Mouse (Mus musculus) right cerebral cortex, adult 18-20 months (tissue): ENCODE results near the gene Fbxo33.
"Not testable (repeated sequence)": the region's sequence is repeated elsewhere in the genome, so short reads cannot be mapped to it uniquely, and the experiment has no call there.

Experiments used
- DNase-seq: peaks from one replicate; pipeline ENCODE4 v3.0.0; 2022; ENCODE audit warnings: mixed read lengths

The Fbxo33 gene

DNA sequence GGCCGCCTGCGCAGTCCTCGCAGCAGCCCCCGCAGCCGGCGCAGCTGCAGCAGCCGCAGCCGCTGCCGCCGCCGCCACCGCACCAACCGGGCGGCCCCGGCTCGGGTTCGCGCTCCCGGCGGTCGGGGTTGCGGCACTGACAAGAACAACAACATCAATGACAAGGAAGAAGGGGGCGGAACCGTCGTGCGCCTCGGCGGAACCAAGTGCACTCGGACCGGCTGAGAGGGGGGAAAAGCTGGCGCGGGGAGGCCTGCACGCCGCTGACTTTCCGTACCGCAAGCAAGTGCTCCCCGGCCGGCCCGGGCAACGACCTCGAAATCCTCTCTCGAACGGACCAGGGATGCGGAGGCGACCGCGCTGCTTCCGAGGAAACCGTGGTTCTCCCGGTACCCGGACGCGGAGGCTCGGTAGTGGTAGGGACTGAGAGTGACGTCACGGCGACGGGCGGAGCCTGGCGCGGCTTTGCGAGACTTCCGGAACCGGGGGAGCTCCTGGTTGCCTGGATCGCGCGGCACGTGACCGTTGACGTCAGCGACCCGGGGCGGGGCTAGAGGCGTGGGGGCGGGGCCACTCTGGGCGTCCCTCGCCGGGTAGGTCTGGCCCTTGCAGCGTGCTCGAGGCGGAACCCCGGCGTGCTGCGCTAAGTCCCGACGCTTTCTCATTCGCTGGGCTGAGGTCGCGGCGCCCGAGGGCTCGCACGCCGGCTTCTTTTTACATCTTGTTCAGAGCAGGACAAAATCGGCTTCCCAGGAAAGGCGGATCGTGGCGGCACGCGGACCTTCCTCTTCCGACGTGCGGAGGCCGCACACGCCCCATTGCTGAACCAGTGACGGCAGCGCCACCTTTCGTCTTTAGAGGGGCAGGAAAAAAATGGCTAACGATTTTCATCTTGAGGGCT, at the start of gene Fbxo33:
Gene Fbxo33, minus strand, starts transcription at position 401 of the 901 bp plus-strand sequence.
- peak; percentile 97 for DNase-seq

DNA sequence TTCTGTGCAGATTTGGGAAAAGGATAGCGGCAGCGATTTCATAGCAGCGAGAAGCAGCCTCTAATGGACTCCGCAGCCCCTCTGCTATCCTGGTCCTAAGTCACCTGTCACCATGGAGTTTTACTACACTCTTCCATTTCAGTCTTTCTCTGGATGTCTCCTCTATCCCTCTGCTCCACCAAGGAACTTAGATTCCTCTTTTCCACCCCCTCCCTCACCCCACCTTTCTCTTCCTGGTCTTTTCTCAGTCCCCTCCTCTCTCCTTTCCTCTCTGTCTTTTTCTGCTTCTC, 46.4 kb upstream of the Fbxo33 start:
- no peak for DNase-seq

DNA sequence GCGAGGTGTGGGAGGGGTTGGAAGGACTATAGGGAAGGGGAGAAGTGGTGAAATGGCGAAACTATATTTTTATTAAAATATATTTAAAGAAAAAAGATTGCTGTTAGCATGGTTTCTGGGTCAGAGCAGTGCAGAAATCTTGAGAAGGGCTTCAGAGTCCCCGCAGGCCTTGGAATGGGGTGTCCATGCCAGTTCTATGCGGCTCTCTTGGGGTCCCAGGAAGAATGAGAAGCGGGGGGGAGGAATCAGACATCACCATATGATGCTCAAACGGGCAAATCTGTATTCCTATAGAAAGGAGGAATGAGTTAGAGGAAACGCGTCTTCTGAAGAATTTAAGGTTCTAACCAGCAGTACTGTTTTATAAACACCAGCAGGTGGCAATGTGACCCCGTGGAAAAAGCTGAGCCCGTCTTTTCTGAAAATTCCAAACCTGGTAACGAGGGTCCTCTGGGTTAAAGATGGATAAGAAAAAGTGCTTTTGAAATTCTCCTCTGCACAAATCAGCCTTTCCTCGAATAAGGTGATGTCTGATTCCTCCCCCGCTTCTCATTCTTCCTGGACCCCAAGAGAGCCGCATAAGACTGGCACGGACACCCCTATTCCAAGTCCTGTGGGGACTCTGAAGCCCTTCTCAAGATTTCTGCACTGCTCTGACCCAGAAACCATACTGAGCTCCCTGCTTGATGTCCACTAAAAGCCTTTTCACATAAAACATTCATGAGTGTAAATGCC, 45.8 kb upstream of the Fbxo33 start:
- DNase-seq, result peak; percentile 53

DNA sequence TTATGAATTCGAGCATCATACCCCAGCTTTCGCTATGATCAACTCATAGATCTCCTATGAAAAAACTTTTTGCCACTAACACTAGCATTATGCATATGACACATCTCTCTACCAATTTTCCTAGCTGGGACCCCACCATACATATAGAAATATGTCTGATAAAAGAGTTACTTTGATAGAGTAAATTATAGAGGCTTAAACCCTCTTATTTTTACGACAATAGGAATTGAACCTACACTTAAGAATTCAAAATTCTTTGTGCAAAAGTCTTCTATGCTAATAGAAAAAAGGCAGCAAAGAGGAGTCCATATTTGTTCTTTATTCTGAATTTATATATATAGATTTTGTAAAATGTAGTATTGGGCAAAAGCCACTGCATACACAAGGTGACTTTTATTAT, 43.3 kb upstream of the Fbxo33 start:
- DNase-seq, result no peak

DNA sequence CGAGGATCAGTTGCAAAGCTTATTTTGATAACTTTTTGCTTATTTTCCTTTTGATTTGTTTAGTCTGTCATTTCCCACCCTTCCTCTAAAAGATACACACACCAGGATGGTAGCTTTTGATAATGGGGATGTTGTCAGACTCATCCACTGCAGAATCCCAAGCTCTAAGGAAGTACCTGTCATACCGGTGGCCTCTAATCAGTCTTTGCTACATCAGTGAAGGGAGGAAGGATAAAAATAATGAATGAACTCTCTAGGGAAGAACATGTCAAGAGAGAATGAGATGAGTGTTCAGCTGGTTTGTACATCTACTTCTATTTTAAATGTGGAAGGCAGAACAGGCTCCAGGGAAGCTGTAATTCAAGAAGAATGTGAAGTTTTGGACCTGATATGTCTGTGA, 41.3 kb upstream of the Fbxo33 start:
- DNase-seq, result no peak

DNA sequence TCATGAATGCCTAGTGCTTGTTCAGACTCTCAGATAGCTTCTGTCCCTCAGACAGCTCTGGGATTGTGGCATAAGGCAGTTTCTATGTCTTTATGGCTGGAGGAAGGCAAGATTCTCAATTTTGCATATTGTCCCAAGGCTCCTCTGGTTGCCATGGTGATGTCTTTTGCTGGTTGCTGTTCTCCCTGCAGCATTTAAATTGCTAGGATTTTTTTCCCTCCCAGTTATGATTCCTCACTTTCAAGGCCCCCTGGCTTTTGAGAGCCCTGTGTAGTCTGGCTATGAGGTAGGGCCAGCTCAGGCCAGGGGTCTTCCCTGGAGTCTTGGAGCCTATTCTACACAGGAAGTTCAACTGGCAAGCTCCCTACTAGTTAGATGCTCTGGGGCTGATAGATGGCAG, 40.8 kb upstream of the Fbxo33 start:
- peak; percentile 68 for DNase-seq

DNA sequence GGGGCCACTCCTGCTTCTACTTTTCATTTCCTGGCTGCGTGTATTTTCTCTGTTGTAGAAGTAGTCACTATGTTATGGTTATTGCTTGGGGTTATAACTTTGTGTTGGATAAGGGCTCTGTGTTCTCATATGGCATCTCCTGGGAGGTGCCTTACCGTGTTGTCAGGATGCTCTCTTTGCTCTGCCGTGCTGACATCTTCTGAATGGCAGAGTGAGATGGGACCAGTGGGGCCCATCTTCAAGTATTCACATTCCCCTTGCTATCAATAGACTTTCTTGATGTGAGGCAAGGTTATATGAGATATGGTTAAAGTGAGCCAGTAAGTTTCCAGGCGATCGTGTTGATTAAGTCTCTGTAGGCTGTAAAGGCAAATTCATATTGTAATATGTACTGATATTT, 39.5 kb upstream of the Fbxo33 start:
- DNase-seq, result no peak

DNA sequence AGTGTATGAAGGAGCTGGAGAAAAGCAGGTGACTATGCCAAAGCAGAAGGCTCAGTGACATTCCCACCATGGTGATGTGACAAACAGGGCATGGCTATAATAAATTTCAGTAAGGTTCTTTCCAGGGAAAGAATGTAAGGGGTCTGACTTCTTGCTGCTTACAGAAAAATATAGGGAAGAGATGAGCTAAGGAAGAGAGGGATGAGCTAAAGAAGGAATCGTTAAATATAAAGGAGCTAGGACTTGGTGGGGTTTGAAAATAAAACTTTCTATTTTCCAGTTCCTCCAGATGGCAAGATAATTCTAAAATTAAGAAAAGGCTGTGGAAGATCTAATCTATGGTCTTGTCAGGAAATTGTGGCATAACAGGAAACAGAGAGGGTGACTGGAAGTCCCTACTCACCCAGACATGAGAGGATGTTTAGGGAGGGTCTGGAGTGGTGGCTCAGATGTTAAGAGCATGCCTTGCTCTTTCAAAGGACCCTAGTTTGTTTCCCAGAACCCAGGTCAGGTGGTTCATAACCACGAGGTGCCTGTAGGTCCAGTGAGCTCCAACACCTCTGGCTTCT, 30.8 kb upstream of the Fbxo33 start:
- no peak for DNase-seq

DNA sequence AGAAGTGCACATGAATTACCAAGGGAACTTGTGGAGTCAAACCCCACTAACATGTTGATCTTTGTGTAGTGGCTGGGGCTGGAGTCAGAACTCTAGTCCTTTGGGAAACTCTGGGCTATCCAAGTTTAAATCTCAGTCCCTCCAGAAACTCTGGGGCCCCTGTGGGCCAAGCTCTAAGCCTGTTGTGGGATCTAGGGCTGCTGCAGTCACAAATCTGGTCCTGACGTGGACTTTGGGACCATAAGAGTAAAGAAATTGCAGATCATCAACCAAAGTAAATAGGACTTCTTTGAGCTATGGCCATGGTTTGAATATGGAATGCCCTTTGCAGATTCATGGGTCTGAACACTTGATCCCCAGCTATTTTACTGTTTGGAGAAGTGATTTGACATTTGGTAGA, 29.4 kb upstream of the Fbxo33 start:
- DNase-seq, result no peak

DNA sequence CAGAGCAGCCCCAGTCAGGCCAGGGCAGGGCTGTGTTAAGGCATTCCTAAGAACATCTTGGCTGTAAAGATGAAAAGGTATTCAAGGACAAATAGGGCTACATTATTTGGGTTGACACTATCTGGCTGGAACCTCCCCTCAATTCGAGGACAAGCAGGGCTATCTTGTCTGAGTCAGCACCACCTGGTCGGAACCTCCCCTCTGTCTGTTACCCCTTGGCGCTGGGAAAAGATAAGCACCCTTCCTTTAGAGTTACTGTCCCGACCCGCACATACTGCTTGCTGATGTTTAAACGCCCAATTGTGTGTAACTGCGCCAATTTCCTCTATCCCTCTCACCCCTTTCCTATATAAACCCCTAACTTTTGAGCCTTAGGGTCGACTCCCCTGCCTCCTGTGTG, 21.5 kb upstream of the Fbxo33 start:
- DNase-seq, result not testable (repeated sequence)

DNA sequence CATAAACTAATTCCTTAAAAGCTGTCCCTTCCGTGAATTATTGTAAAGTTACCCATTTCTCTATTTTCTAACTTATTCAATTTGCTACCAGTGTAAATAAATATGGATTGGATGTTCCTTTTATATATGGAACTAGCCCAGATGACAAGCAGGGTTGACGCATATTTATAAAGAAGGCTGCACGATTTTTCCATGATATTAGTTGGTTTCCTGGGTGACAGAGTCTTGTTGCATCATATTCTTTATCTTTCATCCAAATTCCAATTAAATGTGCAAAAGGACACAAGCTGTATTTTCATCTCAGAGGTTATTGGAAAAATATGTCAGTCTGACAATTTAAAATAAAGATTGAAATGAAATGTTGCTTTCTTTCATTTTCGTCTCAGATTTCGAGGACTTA, 18.9 kb upstream of the Fbxo33 start:
- no peak for DNase-seq

DNA sequence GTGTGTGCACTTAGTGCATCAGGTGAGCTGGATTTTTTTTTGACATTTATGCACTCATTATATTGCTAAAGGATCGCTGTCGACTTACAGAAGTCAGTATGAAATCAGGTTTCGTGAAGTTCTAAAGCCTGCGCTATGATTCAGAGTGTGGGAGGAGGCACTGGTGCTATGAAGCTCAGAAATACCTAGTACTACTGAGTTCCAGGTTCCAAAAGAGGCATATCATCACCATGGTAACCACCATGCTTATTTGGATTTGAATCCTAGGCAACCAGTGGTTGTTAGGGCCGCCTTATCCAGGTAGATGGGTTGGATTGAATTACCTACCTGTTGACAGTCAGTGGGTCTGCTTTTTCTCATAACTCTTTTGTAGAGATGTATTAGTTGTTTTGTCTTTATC, 8.9 kb upstream of the Fbxo33 start:
- DNase-seq, result peak; percentile 69

DNA sequence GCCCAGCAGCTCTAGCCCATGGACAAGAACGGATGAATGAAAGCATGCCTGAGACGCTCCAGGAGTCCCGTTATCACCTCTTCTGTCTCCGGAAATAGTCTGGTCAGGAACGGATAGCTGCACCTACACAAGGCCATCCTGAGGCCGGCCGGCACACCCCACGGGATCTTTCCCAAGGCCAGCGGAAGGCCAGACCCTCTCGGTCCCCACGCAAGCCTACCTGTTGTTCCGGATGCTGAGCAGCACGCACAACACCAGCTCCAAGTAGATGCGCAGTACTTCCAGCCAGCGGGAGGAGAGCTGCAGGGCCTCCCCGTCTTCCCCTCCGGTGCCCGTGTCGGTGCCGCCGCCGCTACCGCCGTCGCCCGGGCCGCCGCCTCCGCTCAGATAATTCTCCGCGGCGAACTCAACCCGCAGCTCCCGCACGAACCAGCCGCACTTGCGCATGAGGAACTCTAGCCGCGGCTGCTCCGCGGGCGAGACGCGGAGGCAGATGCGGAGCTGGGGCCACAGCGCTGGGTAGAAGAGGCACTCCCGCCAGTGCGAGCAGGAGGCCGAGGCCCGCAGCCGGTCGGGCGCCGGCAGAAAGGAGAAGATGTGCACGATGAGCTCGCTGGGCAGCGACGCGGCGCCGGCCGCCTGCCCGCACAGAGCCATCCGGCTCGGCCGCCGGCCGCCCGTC, 744 bp downstream of the Fbxo33 start:
- peak; percentile 48 for DNase-seq

DNA sequence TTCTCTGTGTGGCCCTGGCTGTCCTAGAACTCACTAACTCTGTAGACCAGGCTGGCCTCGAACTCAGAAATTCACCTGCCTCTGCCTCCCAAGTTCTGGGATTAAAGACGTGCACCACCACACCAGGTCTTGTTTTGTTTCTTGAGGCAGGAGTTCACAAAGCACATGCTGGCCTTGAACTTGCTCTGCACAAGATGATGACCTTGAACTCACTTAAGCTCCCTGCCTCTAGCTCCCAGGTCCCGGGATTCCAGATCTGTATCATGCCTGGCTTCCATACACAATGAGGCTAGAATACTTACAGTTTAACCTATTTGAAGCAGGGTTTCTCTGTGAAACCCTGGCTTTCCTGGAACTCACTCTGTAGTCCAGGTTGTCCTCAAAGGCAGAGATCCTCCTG, 2.2 kb downstream of the Fbxo33 start:
- no peak for DNase-seq

DNA sequence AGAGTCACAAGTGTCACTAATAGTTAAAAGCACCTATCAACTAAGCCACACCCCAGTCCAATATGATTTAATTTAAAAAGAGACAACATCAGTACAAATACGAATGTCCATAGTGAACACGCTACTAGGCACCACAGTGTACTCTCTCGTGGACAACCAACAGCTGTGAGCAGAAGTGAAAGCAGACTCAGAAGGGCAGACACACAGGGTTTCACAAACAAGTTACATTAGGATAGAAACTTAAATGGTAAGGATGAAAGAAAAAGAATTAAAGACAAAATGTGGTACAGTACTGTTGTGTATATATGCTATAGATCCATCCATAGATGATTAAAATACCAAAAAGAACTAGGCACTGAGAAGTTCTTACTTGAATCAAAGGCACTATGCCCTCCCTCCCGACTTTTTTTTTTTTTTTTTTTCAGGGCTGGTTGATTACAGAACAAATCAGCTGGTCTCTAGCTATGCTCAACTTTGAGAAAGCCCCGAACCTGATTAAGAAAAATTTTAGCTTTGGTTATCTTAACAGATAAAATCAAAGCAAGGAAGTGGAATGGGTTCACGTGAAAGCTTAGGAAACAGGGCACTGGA, 2.8 kb downstream of the Fbxo33 start:
- DNase-seq, result no peak

DNA sequence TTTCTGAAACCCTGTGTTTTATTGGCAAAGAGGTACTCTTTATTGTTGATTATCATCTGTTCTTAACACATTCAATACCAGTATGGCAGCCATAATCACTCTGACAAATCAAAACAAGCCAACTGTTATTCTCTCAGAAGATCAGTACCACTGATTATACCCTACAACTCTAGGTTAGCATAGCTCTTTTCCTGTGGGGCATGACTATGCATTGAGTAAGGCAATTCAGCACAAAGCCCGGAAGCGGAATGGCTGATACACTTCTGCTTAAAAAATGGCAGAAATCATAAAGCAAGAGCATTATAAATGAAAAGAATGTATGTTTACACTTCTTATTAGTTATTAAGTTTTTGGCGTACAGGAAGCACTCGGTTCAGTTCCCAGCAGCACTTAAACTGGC, 3.3 kb downstream of the Fbxo33 start:
- DNase-seq, result no peak

DNA sequence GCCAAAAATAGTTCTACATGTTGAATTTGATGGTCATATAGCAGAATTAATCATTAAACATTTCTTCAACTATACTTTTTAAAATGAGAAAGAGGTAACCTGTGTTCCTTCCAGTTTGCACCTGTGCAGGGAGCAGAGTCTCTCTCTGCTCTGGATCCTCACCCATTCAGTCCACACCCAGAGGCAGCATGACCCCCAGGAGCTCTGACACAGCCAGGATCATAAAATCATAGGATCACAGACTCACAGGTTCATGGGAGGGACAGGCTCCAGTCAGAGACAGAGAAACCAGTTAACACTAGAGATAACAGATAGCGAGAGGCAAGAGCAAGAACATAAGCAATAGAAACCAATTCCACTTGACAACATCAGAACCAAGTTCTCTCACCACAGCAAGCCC, 11.7 kb downstream of the Fbxo33 start:
- no peak for DNase-seq

DNA sequence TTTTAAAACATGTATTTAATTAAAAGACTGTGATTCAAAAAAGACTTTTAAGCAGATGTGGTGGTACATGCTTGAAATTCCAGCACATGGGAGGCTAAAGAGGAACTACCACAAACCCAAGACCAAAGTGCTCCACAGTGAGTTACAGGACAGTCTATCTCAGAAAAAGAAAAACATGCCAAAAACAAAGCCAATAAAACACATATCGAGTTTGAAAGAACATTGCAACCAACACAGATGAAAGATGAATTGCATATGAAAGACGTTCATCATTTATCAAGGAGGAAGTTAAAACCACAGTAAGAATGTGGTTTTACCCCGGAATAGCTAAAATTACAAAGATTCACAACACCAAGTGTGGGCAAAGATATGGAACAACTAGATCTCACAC, 12.5 kb downstream of the Fbxo33 start:
- DNase-seq, result no peak

DNA sequence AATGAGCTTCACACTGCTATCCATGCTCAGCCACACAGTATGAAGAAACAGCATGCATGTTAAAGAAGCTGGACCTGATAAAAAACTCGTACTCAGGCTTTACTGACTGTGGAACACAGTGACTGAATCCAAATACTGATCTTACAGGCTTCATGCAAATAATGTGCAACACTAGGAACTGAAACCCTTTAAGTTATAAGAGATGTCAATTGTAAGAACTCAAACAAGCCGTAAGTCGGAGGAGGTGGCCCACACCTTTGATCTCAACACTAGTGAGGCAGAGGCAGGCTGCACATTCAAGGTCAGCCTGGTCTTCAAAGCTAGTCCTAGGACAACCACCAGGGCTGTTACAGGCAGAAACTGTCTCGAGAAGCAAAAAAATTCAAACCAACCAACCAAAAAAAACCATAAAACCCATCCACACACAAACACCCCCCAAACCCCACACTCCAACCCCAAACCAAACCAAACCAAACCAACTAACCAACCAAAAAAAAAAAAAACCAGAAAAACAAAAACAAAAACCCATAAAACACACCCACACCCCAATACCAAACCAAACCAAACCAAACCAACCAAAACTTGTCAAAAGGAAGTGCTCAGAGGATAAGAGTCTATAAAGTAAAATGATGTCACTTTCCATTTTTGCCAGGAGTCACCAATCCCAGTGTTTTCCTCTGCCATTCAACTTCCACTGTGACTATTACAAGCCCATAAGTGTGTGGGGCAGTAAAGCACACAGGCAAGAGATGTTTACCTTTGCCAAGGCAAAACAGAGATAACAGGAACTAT, 13.1 kb downstream of the Fbxo33 start:
- DNase-seq, result no peak

DNA sequence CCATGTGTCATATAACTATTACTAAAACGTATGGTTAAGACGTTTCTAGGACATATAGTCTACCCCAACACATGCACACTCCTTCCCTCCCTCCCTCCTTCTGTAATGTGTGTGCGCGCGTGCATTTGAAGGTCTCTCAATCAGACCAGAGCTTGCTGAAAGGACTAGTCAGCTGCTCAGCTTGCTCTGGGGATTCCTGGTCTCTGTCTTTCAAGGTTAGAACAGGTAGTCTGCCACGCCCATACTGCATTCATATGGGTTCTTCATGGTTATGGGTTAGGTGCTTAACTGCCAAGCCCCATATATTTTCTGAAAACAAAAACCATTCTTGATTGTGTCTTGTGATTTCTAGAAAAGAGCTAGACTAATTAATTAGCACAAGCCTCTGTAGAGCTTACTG, 14.0 kb downstream of the Fbxo33 start:
- DNase-seq, result no peak

DNA sequence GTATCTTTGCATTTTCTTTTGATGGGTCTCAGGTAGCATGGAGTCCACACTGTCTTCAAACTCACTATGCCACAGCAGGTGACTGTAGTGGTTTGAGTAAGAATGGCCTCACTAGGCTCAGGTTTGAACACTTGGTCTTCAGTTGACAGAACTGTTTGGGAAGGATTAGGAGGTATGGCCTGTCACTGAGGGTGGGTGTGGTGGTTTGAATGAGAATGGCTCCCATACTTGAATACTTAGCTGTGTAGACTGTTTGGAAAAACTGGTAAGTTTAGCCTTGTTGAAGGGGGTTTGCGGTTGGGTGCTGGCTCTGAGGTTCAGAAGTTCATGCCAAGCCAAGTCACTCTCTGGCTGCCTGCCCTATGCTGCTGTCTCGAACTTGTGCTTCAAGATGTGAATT, 20.2 kb downstream of the Fbxo33 start:
- DNase-seq, result no peak

DNA sequence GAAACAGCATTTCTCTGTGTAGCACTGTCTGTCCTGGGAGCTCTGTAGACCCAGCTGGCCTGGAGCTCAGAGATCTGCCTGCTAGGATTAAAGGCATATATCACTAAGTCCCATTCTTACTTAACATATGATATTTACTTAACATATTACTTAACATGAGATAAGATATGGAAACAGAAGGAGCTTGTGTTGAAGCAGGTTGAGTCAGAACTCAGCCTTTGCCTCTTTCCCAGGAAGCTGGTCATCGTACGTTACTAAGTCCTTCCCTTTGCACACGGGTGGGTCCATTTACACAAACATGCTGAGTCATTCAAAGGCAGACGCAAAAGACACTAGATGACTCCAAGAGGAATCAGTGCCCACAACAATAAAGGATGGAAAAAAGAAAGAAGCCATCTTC, 20.8 kb downstream of the Fbxo33 start:
- no peak for DNase-seq
